Mouse (Mus musculus) spleen, adult 18-20 months (tissue): ENCODE measurements around the gene Mypop.

ENCODE experiments used
- DNase-seq, 2 experiments: peaks; one replicate each; pipeline ENCODE4 v3.0.0; 2022; ENCODE audit warnings: mixed read lengths in 2 of 2

Mypop gene

DNA sequence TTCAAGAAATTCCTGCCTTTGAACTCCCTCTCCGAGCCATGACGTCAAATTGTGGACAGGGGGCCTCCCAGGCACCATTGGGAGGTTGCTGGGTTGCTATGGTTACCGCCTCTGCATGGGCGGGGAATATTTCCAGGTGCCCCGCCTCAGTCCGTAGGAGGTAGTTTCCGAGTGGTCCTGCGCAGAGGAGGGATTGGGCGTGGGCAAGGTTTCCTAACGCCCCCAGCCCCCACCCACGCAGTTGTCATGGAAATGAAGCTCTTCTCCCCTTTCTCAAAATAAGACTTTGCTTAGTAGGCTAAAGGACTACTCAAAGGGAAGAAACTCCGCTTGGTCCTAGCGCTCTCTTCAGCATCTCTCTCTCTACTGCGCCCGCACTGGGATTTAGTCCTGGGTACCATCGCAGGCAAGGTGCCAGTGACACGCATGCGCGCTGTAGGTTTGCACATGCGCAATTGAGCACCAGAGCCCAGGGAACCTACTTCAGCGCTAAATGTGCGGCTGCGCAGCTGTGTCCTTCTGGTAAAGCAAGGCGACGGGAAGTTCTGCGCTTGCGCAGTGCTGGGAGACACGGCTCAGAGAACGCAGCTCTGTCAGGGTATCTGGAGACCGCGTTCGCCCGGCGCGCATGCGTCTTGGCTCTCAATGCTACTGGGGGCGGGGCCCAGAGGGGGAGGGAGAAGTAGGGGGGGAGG lies at the start of gene Mypop:
Mypop (plus strand) TSS at position 645 of the 695 bp plus-strand sequence.
- peak; percentile 98 to 100 for DNase-seq

- no peak for DNase-seq
These were observed 48.7 kb upstream of the Mypop start for GRCm38 (mm10) chr7:18942376-18942775.

GRCm38 (mm10) chr7:18942815-18943214 lies 48.2 kb upstream of the Mypop start:
- no peak for DNase-seq

DNA sequence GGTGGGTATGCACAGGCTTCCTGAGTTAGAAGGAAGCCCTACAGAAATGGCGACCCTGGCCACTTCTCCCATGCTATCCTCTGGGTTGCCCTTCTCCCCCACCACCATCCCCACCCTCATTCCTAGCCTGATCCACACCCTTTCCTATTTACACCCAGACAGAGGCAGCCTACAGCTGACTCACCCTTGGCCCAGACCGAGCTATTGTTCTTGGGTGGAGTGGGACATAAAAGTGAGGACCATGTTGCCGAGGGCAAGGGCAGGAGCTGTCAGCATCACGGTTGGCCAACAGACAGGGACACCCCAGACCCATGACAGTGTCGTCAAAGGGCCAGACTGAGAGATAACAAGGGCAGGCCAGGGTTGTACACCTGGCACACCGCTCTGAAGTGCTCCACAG lies 42.9 kb upstream of the Mypop start:
- DNase-seq: no peak

DNA sequence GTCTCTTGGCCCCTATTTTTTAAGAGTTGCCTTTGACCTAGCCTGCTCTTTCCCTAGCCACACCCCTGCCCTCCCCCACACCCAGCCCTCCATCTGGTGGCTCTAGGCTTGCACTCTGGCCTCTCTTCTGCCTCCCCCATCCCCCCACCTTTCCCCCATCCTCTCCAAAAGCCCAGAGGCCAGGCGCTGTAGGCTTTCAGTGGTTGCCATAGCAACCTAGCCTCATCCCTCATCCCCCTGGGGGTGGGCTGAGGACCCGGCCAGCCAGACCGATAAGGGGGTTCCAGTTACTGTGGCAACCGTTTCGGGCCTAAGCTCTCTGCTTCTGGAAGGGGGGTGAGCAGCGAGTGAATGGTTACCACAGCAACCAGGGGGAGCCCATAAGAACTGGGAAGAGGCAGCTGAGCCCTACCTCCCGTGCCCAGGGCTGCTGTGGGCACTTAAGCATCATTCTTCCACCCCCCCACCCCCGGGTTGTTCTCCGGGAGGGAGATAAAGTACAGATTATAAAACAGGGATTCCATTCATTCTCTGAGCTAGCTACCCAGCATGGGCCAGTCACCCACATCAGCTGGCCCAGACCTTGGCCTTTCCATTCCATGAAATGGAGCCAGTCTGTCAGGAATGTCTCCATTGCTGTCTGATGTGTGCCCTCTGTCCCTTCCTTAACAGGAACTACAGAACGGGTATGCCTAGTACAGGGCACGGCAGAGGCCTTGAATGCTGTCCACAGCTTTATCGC lies 41.1 kb upstream of the Mypop start:
- no peak for DNase-seq

GRCm38 (mm10) chr7:18950523-18951315 lies 40.3 kb upstream of the Mypop start:
- no peak for DNase-seq

DNA sequence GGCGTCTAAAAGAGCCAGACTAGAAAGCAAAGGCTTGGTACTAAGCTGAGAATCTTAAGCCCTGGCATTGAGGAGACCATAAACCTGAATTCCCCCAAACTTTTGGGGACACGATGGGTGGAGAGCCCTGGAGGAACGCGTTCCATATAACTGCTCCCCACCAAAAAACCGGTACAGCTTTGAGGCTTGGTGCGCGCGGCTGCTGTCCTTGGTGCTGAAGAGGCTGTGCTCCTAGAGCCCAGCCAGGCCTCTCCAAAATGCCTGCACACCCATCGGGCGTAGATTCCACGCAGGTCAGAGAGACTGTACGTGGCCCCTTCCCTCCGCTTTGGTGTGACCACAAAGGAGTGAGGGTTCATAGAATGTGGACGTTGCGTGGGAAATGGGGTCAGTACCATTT lies 39.6 kb upstream of the Mypop start:
- DNase-seq: peak in 1 of 2 experiments; percentile 12

DNA sequence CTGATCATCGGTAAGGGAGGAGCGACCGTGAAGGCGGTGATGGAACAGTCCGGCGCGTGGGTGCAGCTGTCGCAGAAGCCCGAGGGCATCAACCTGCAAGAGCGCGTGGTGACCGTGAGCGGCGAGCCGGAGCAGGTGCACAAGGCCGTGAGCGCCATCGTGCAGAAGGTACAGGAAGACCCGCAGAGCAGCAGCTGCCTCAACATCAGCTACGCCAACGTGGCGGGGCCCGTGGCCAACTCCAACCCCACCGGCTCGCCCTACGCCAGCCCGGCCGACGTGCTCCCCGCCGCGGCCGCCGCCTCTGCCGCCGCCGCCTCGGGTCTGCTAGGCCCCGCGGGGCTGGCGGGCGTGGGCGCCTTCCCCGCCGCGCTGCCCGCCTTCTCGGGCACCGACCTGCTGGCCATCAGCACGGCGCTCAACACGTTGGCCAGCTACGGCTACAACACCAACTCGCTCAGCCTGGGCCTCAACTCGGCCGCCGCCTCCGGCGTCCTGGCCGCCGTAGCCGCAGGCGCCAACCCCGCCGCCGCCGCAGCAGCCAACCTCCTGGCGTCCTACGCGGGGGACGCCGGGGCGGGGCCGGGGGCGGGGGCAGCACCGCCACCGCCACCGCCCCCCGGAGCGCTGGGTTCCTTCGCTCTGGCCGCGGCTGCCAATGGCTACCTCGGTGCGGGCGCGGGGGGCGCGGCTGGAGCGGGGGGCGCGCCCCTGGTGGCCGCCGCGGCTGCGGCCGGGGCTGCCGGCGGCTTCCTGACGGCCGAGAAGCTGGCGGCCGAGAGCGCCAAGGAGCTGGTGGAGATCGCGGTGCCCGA lies 33.3 kb upstream of the Mypop start:
- DNase-seq: peak in 1 of 2 experiments; percentile 18

DNA sequence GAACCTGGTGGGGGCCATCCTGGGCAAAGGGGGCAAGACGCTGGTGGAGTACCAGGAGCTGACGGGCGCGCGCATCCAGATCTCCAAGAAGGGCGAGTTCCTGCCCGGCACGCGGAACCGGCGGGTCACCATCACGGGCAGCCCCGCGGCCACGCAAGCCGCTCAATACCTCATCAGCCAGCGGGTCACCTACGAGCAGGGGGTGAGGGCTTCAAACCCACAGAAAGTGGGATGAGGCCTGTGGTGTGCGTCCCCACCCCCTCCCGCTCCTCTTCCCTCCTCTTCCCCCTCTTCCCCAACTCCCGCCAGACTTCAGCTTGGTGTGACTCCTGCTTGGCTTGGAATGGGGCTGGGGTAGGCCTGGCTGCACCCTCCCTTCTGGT lies 32.7 kb upstream of the Mypop start:
- no peak for DNase-seq

GRCm38 (mm10) chr7:18959446-18959845 lies 31.6 kb upstream of the Mypop start:
- no peak for DNase-seq

DNA sequence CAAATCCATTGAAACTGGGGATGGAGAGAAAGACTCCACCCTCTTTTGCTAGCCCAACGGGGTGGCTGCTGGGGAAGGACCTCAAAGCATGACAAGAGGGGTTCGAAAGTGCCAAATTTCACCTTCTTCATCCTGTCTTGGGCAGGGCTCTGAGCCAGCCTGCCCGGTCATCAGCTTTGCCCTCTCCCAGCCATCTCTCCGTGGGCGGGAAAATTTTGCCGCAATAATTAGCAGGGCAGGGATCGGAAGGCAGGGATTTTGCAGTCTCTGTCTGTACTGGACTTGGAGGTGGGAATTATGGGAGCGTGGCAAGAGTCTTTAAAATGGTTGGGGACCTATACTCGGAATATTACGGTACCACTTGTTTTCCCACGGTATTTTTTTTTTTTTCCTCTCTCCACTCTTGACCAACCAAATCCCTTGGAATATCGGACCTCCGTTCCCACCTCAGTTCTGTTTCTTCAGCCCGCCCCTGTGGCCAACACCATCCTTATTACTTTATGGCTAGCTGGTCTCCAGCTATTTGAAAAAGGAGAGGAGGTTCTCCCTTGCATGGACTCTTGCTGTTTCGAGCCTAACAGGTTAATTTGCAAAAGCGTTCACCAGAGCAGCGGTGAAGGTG lies 28.8 kb upstream of the Mypop start:
- DNase-seq: no peak

DNA sequence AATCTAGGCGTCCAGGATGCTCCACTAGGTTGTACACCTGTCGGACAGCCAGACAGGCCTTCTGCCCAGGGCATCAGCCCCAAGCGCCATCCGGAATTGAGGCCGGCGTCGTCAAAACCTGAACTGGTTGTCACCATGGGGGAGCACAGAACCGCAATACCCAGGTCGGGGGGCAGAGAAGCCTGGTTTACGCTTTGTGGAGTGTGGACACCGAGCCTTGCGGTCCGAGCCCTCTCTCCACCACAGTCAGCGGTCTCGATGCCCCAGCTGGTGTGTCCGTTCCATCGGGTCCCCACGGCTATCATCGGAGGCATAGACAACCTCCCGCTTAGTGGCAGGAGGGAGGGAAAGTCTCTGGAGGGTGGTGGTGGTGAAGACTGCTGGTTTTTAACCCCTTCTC lies 28.2 kb upstream of the Mypop start:
- no peak for DNase-seq

DNA sequence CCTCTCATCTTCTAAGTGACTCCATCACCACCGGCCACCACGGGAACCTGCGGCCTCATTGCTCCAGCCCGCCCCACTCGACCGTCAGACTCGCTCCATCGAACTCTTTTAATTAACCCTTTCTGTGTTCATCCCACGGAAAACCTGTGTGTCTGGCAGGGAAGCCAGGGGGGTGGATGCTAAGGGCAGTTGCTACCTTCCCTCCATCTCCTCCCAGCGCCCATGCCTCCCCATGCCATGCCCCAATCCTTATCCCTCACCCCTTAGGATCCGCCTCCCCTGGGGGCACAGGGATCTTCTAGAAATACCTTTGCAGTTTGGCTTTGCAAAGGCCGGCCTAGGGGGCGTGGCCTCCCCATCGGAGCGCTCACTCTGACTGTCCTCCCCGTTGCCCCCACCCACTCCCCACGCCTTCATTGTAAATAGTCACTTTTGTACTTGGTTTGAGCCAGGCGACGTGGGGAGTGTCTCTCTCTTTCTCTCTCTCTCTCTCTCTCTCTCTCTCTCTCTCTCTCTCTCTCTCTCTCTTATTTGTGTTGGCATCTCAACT lies 27.7 kb upstream of the Mypop start:
- DNase-seq: no peak

DNA sequence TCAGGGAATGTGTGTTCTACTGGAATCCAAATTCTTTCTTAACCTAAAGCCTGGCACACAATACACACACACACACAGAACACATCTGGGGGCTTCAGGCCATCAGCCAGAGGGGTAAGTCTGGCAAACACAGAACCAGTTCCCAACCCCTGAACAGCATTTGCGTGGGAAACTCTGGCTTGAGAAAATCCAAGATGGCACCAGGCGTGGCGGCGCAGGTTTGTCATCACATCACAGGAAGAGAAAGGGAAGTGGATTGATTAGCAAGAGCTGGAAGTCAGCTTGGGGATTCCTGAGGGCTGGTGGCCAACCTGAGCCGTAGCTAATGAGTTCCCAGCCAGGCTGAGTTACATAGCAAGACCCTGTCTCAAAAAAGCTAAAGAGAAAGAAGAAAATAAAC lies 25.7 kb upstream of the Mypop start:
- DNase-seq: no peak

GRCm38 (mm10) chr7:18967603-18968002 lies 23.4 kb upstream of the Mypop start:
- no peak for DNase-seq

DNA sequence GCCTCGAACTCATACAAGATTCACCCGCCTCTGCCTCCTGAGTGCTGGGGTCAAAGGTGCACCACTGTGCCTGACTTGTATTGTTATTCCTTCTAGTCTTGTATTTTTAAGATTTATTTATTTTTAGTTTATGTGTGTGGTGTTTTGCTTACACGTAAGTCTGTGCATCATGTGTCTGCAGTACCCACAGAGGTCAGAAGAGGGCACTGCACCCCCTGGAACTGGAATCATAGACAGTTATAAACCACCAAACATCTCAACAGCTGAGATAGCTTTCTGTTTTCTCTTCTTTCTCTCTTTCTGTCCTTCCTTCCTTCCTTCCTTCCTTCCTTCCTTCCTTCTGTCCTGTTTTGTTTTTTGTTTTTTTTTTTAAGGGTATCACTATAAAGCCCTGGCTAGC lies 20.1 kb upstream of the Mypop start:
- no peak for DNase-seq

GRCm38 (mm10) chr7:18978381-18978780 lies 12.7 kb upstream of the Mypop start:
- no peak for DNase-seq

- DNase-seq: no peak
These were observed 4.5 kb upstream of the Mypop start for GRCm38 (mm10) chr7:18986503-18986902.

GRCm38 (mm10) chr7:18987100-18987499 lies 3.9 kb upstream of the Mypop start, which contains the start of gene Nanos2:
Gene Nanos2 (plus strand): TSS chr7:18987400.
- no peak for DNase-seq

- DNase-seq: no peak
These were observed 3.3 kb upstream of the Mypop start for GRCm38 (mm10) chr7:18987747-18988146.

DNA sequence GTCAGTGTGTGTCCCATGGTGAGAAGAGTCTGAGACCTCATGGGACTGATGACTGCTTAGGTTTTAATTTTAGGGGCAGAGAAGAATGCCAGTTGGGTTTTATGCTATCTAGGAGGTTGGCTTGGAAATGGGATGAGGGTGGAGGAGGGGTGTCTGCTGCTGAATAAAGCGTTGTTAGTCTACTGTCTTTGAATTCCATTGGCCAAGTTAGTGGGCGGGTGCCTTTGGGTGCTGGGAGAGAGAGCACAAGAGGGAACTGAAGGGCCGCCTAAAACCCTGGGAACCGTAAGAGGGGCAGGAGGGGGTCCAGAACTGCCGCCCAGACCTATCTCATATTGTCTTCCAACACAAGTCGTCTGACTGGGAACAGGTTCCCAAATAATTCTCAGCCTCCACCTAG lies 2.3 kb upstream of the Mypop start:
- no peak for DNase-seq

GRCm38 (mm10) chr7:18989995-18990394 lies 1.1 kb upstream of the Mypop start:
- no peak for DNase-seq
